Mouse (Mus musculus): ENCODE data around the gene Tmem145.
"Not testable (repeated sequence)": the region's sequence is repeated elsewhere in the genome, so short reads cannot be mapped to it uniquely, and the experiment has no call there.

Tmem145 gene

GRCm38 (mm10) chr7:25305956-25306613 is at the start of gene Tmem145:
Tmem145 (plus strand) TSS chr7:25306106.
- no peak for DNase-seq

- DNase-seq: peak in 1 of 2 experiments; percentile 0
These were observed 44.0 kb upstream of the Tmem145 start for GRCm38 (mm10) chr7:25261896-25262295.

- peak in 1 of 2 experiments; percentile 0 for DNase-seq
These were observed 41.7 kb upstream of the Tmem145 start for GRCm38 (mm10) chr7:25263968-25264870.

- DNase-seq: not testable (repeated sequence)
These were observed 40.2 kb upstream of the Tmem145 start for GRCm38 (mm10) chr7:25265743-25266142.

GRCm38 (mm10) chr7:25266180-25266962 is 39.5 kb upstream of the Tmem145 start:
- no peak for DNase-seq

- peak; percentile 99 to 100 for DNase-seq
These were observed 38.6 kb upstream of the Tmem145 start, which contains the start of gene Cic for GRCm38 (mm10) chr7:25267301-25267750. Cic (plus strand) TSS chr7:25267704.

GRCm38 (mm10) chr7:25267751-25268463 is 38.0 kb upstream of the Tmem145 start:
- DNase-seq: peak; percentile 100

- DNase-seq: no peak
These were observed 37.3 kb upstream of the Tmem145 start for GRCm38 (mm10) chr7:25268588-25268987.

- no peak for DNase-seq
These were observed 36.9 kb upstream of the Tmem145 start for GRCm38 (mm10) chr7:25269029-25269428.

- DNase-seq: no peak
These were observed 36.2 kb upstream of the Tmem145 start for GRCm38 (mm10) chr7:25269545-25270271.

GRCm38 (mm10) chr7:25270652-25271633 is 35.0 kb upstream of the Tmem145 start:
- DNase-seq: no peak

- DNase-seq: no peak
These were observed 34.1 kb upstream of the Tmem145 start for GRCm38 (mm10) chr7:25271651-25272444.

GRCm38 (mm10) chr7:25272445-25273258 is 33.3 kb upstream of the Tmem145 start:
- no peak for DNase-seq

GRCm38 (mm10) chr7:25273259-25274241 is 32.4 kb upstream of the Tmem145 start:
- no peak for DNase-seq

GRCm38 (mm10) chr7:25274571-25274970 is 31.3 kb upstream of the Tmem145 start:
- no peak for DNase-seq

- DNase-seq: no peak
These were observed 30.9 kb upstream of the Tmem145 start for GRCm38 (mm10) chr7:25274996-25275395.
